Mouse (Mus musculus) limb, embryonic 13.5 days (tissue): Measurements from ENCODE around the gene Ptn. TPM values are rescaled to one million over a fixed set of nuclear protein-coding genes. Genes with fewer than 3 reads are reported as not detected.

Source experiments
- ATAC-seq: fragments of 200-750 bp; cut with Nextera tagmentation; 2 replicates; pipeline ENCODE4 v1.8.0; 2017; ENCODE audit warnings: low read depth, moderate number of reproducible peaks, moderate TSS enrichment; ENCODE audit not compliant: low FRiP score
- H3K27ac ChIP-seq: fragments of 300-500 bp; sonication (generic); 2 replicates; pipeline ENCODE4 v1.5.1; 2015; ENCODE audit warnings: inconsistent platforms, mild to moderate bottlenecking, moderate library complexity
- H3K27me3 ChIP-seq: fragments of 300-500 bp; sonication (generic); 2 replicates; pipeline ENCODE4 v1.6.1; 2015; ENCODE audit warnings: mild to moderate bottlenecking, inconsistent platforms
- H3K36me3 ChIP-seq: fragments of 300-500 bp; sonication (generic); 2 replicates; pipeline ENCODE4 v1.6.1; 2015; ENCODE audit warnings: inconsistent platforms, mild to moderate bottlenecking, moderate library complexity
- H3K4me1 ChIP-seq: fragments of 300-500 bp; sonication (generic); 2 replicates; pipeline ENCODE4 v1.6.1; 2015; ENCODE audit warnings: inconsistent platforms
- H3K4me2 ChIP-seq: fragments of 300-500 bp; sonication (generic); replicated peaks from 2 replicates; pipeline ENCODE4 v1.6.1; 2015; ENCODE audit warnings: inconsistent platforms, mild to moderate bottlenecking, moderate library complexity
- H3K4me3 ChIP-seq: fragments of 300-500 bp; sonication (generic); 2 replicates; pipeline ENCODE4 v1.5.1; 2015; ENCODE audit warnings: moderate library complexity, mild to moderate bottlenecking, inconsistent platforms
- H3K9ac ChIP-seq: fragments of 300-500 bp; sonication (generic); 2 replicates; pipeline ENCODE4 v1.6.1; 2015; ENCODE audit warnings: mild to moderate bottlenecking, inconsistent platforms
- H3K9me3 ChIP-seq: fragments of 300-500 bp; sonication (generic); 2 replicates; pipeline ENCODE4 v1.6.1; 2016; ENCODE audit warnings: inconsistent platforms
- WGBS: fragments of 180-500 bp; shearing (Covaris S2); methylation state at CpG from one replicate; pipeline ENCODE4 v1.1.7; 2015; 5-methylcytosine and 5-hydroxymethylcytosine counted together
- polyA plus RNA-seq: library from polyadenylated mRNA; unstranded; fragments of >200 nt; fragmentation: Nextera tagmentation; extraction: Ambion mirVana; gene quantifications from 2 replicates; pipeline ENCODE4 v1.2.1, GENCODE M21; 2015

Gene Ptn
- polyA plus RNA-seq, 1 experiment from 2014 or later: 603 TPM

DNA sequence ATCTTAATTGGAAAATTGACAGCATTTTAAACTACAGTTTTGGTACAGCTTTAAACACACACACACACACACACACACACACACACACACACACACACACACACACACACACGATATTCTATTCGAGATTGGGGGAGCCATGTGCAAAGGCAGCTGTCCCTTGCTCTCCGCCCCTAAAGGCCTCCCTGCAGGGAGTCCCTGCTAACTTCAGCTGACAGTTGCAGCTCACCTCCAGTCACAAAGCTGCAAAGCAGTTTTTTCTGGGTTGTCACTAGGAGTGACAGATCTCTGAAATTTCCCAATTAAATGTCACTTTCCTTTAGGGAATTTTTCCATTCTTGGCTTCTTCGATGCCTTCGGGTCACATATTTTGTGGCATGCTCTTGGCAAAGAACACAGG lies 428 bp upstream of the Ptn start:
- Histone ChIP-seq H3K9ac (peak overlapping the region; percentile 89), H3K27ac (peak overlapping the region; percentile 95; the same call in 1 of the 2 replicates), H3K4me3 (peak overlapping the region; percentile 70), H3K4me1 (peaks cover 30% of the 10 kb centered on the region), H3K27me3 (no peaks in the 10 kb centered on the region), H3K36me3 (peaks cover 11% of the 10 kb centered on the region), H3K9me3 (no peaks in the 10 kb centered on the region), H3K4me2 (peak overlapping the region; percentile 76)
- ATAC-seq: 0 out of 2 replicates have a peak, but pooled peaks have one; percentile 6
- WGBS: 9% methylated on average over 5 of the region's 5 CpGs

DNA sequence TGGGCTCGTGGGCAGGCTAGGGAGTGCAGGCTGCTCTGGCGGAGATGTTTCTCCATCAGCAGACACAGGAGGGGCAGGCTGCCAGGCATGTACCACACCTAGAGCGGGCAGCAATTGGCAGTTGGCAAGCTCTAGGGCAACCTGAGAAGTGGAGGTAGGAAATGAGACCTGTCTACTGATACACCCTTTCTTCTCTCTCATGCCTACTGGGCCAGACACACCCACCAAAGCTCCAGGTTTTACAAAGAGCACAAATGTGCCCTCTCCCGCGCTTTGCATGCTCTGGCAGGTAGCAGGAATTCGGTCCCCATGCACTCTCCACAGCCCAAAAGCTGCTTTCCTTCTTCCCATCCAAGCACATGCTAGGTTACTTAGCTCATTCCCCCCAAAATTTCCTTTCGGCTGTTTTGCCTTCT lies 701 bp downstream of the Ptn start:
- H3K9me3 ChIP-seq: no peaks in the 10 kb centered on the region
- peak; percentile 28 for ATAC-seq
- 2% methylated on average over 7 of the region's 7 CpGs for WGBS

DNA sequence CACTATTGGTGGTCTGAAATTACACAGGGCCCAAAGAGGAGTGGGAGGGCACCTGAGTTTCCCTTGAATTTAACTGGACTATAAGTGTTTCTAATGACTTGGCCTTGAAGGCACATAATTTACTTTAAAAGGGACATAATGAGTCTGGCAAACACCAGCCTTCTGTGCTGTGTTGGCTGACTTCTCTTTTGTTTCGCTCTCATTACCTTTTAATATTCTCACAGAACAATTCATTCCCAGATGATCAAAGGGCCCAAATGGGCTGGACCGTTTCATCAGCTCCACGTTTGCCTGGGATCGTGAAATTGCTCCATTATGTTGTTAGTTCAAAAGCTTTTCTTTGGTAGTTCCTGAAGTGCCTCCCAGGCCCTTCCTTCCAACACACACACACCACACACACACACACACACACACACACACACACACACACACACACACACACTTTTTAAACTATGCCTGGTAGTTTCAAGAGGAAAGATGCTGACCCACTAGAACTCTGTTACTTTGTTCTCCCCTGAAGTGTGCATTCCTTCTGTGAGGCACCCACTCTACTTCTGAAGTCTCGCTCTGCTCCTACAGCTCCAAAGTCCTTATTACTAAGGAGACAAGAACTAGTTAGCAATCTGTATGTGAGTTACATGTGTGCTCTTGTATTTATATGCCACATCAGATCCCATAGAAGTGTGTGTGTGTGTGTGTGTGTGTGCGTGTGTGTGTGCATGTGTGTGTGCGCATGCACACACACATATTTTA lies 1.5 kb downstream of the Ptn start:
- ATAC-seq: no peak
- H3K9ac ChIP-seq: peak overlapping the region; percentile 89
- no peaks in the 10 kb centered on the region for H3K9me3 ChIP-seq
- H3K36me3 ChIP-seq: peaks cover 18% of the 10 kb centered on the region
- WGBS: 20% methylated on average over 7 of the region's 7 CpGs
- H3K4me2 ChIP-seq: peak overlapping the region; percentile 76
- peak overlapping the region; percentile 70 for H3K4me3 ChIP-seq
- H3K4me1 ChIP-seq: peaks cover 31% of the 10 kb centered on the region
- H3K27me3 ChIP-seq: no peaks in the 10 kb centered on the region
- peak overlapping the region; percentile 95 for H3K27ac ChIP-seq

More for the DNA sequence above, 701 bp downstream of the Ptn start:
- Histone ChIP-seq H3K9ac (peak overlapping the region; percentile 89), H3K27me3 (no peaks in the 10 kb centered on the region), H3K4me3 (peak overlapping the region; percentile 70), H3K27ac (peak overlapping the region; percentile 95), H3K4me1 (peaks cover 31% of the 10 kb centered on the region), H3K36me3 (peaks cover 15% of the 10 kb centered on the region), H3K4me2 (peak overlapping the region; percentile 76)

DNA sequence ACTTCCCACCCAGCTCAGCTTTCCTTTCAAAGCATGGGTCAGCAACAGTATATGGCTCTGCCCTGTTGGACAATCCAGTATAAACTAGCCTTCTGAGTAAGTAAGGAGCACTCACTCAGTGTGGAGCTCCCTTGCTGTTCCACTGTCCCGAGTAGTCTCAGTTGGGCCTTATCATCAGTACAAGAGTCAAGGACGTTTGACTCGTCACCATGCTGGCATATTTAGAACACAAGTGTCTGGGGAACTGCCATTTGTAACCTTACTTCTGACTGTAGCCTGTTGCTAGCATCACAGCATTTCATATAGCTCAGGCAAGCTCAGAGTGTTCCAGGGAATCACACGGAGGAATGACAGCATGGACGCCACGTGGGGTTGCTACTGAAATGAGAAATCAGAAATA lies 3.1 kb downstream of the Ptn start:
- no peak for ATAC-seq
- no peaks in the 10 kb centered on the region for H3K9me3 ChIP-seq
- peak overlapping the region; percentile 45 for H3K4me2 ChIP-seq
- peaks cover 27% of the 10 kb centered on the region for H3K36me3 ChIP-seq
- 81% methylated on average over 6 of the region's 6 CpGs for WGBS
- no peaks in the 10 kb centered on the region for H3K27me3 ChIP-seq
- H3K4me1 ChIP-seq: peaks cover 29% of the 10 kb centered on the region
- no peak overlapping the region for H3K9ac ChIP-seq
- peak overlapping the region; percentile 12 for H3K4me3 ChIP-seq
- no peak overlapping the region for H3K27ac ChIP-seq

DNA sequence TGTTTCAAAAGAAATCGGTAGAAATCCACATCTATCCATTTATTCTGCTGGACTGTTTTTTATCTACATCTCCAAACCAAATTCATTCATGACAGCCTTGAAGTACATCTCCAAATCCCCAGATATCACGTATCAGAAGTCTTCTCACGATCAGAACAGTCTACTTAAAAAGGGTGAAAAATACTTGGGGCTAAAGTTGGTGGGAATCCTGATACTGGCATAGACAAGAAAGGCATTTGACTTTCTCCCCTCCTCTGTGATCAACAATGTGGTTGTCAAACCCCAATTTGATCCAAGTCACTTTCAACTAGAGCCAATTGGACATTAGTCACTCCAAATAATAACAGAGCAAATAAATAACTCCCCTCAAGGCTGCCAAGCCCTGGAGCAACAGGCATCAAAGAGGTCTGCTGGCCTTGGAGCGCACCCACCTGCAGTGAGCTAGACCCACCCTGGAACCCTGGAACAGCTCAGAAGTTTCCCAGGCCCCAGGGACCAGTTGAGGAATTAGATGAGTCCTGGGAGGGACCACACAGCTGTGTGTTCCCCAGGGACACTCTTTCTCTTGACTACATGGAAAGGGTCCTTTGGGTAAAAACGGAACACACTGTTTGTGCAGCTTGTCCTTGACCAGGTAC lies 9.6 kb downstream of the Ptn start:
- peaks cover 37% of the 10 kb centered on the region for H3K36me3 ChIP-seq
- no peaks in the 10 kb centered on the region for H3K27me3 ChIP-seq
- no peaks in the 10 kb centered on the region for H3K9me3 ChIP-seq
- peaks cover 12% of the 10 kb centered on the region for H3K4me1 ChIP-seq
- H3K4me3 ChIP-seq: no peak overlapping the region
- H3K4me2 ChIP-seq: no peak overlapping the region
- H3K9ac ChIP-seq: no peak overlapping the region
- WGBS: 83% methylated on average over 5 of the region's 5 CpGs
- ATAC-seq: no peak
- no peak overlapping the region for H3K27ac ChIP-seq

DNA sequence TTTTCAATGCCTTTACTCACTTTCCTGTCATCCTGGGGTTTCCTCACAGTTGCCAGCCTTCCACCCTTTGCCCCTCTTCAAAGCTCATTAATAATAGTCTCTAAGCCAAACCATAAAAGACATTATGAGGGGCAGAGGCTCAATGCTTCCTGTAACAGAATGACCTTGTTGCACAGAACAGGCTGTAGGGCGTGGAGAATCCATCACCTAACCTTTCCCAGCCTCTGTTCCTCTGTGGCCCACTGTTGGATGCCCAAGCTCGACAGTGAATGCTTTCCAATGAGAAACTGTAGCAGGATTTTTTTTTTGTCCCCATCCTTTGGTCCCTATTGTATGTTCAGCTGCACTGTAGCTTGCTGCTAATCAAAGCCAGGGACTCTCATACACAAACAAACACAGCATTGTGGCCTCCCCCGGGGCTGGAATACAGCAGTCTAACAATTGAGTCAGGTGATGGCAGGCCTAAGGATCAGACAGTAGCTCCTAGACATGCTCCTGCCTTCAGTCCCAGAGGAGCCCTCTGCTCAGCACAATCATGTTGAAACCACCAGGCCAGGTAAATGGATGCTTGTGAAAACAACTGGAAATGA lies 12.9 kb downstream of the Ptn start:
- WGBS: 26% methylated on average over 3 of the region's 3 CpGs
- H3K9ac ChIP-seq: no peak overlapping the region

DNA sequence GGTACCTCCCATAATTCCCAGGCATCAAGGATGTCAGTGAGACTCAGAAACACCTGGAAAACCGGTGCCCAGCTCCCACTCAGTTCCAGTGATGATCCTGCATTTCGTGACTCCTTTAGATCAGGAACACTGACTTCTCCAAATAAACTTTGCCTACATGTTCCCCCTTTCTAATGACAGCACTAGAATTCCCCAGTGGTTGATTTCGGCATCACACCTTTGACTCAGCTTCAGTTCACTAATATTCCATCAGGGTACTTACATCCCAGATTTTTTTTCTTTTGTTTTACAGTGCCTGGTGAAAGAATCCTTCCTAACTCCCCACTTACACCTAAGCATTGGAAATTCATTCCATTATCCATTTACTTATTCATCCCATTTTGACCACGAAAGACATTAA lies 15.5 kb downstream of the Ptn start:
- no peak overlapping the region for H3K4me2 ChIP-seq
- no peak overlapping the region for H3K27ac ChIP-seq
- WGBS: 77% methylated on average over 4 of the region's 4 CpGs
- peaks cover 12% of the 10 kb centered on the region for H3K36me3 ChIP-seq
- peaks cover 11% of the 10 kb centered on the region for H3K4me1 ChIP-seq
- H3K9ac ChIP-seq: no peak overlapping the region
- no peaks in the 10 kb centered on the region for H3K9me3 ChIP-seq
- H3K4me3 ChIP-seq: no peak overlapping the region
- ATAC-seq: no peak
- no peaks in the 10 kb centered on the region for H3K27me3 ChIP-seq

More for the DNA sequence above, 12.9 kb downstream of the Ptn start:
- no peak for ATAC-seq
- no peak overlapping the region for H3K4me2 ChIP-seq
- no peaks in the 10 kb centered on the region for H3K27me3 ChIP-seq
- H3K27ac ChIP-seq: no peak overlapping the region
- H3K36me3 ChIP-seq: peaks cover 22% of the 10 kb centered on the region
- H3K9me3 ChIP-seq: no peaks in the 10 kb centered on the region
- peaks cover 10% of the 10 kb centered on the region for H3K4me1 ChIP-seq
- H3K4me3 ChIP-seq: no peak overlapping the region

DNA sequence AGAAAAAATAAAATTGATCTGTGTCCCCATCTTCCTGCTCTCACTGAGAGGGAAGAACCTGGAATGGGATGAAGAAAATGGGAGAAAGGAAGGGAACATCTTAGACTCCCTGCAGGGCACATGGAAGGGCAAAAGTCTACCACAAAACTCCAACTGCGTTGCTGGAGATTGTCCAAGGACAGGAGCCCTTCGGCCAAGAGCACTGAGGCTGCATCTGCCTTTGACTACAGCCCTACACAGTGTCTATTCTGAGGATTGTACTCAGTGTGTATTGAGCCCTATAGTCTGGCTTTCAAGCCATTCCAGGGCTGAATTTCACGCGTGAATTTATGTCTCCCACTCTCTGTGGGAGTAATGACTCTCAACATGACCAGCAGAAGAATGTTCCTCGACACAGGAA lies 16.2 kb downstream of the Ptn start:
- Histone ChIP-seq H3K27me3 (no peaks in the 10 kb centered on the region), H3K9me3 (no peaks in the 10 kb centered on the region), H3K4me3 (no peak overlapping the region), H3K27ac (no peak overlapping the region), H3K36me3 (peaks cover 10% of the 10 kb centered on the region), H3K4me2 (no peak overlapping the region), H3K4me1 (peaks cover 17% of the 10 kb centered on the region), H3K9ac (no peak overlapping the region)
- 76% methylated on average over 5 of the region's 5 CpGs for WGBS
- ATAC-seq: no peak

DNA sequence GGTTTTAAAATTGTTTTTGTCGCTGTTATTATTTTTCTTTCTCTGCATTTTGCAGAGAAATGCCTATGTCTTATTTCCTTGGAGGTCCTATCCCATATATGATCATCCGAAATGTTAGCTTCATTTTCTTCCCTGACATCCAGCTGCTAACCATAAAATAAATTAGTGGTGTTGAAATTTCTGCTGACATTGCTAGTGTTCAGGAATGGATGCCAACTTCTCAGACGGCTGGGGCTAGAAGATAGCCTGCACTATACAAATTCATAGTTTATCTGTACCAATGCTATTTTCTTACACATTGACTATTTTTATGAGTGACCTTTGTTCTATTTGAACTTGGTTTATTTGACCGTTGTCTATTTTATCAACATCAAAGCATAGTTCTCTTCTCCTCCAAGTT lies 20.8 kb downstream of the Ptn start:
- peaks cover 36% of the 10 kb centered on the region for H3K4me1 ChIP-seq
- ATAC-seq: no peak
- H3K27me3 ChIP-seq: no peaks in the 10 kb centered on the region
- no peak overlapping the region for H3K4me3 ChIP-seq
- no peak overlapping the region for H3K9ac ChIP-seq
- peaks cover 8% of the 10 kb centered on the region for H3K36me3 ChIP-seq
- no peaks in the 10 kb centered on the region for H3K9me3 ChIP-seq
- 65% methylated on average over 4 of the region's 4 CpGs for WGBS
- H3K4me2 ChIP-seq: no peak overlapping the region
- no peak overlapping the region for H3K27ac ChIP-seq

DNA sequence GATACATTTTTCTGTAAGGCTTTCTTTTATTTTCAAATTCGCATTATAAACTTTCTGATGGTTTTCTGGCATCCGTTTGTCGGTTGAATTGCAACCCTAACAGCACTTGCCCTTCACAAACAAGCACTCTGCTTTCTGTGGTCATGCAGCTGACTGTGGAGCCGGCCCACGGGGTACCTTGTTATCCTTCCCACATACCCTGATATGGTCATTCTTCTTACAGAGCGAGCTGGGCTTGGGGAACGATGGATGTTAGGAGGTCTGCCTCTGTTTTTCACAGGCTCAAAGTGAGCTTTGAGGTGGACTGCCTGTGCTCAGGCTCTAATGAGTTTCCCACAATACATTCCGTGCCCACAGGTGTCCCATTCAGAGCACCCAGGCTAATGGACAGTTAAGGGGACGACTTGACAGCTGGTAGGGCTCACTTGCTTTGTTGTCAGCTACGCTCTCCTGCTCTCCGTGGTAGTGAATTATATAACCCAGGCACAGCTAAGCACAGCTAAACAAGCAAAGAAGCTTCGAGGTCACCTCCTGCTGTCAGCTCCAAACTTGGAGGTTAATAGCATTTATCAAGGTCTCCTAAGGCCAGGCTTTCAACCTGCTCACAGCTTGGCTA lies 21.3 kb downstream of the Ptn start:
- no peak overlapping the region for H3K4me3 ChIP-seq
- 48% methylated on average over 12 of the region's 12 CpGs for WGBS
- peaks cover 9% of the 10 kb centered on the region for H3K36me3 ChIP-seq
- no peaks in the 10 kb centered on the region for H3K9me3 ChIP-seq
- H3K27ac ChIP-seq: no peak overlapping the region
- H3K9ac ChIP-seq: no peak overlapping the region
- H3K27me3 ChIP-seq: no peaks in the 10 kb centered on the region
- no peak for ATAC-seq
- H3K4me1 ChIP-seq: peaks cover 41% of the 10 kb centered on the region
- no peak overlapping the region for H3K4me2 ChIP-seq

DNA sequence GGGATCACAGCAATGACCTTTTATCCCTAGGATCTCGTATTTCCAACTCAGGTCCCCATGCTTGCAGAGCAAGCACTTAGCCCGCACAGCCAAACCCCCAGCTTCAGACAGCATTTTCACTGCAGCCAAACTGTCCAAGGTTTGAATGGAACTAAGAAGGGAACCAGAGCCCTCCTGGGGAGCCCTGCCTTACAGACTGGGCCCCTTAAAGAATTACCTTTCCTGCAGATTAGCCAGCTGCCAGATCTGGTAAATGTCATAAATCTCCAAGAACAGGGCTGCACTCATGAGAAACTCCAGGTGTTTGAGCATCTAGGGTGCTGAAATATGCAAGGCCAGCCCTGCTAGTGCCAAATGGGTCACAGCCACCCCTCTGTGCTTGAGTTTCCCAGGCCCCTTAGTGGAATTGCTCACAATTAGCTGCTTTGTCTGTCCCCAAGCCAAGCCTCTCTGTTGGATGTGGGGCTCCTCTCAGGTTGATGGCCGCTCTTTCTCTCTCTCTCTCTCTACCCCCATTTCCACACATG lies 25.3 kb downstream of the Ptn start:
- no peak overlapping the region for H3K4me3 ChIP-seq
- H3K27me3 ChIP-seq: no peaks in the 10 kb centered on the region
- peak overlapping the region; percentile 81 for H3K27ac ChIP-seq
- no peak overlapping the region; the same call in 1 of the 2 replicates for H3K9ac ChIP-seq
- peaks cover 23% of the 10 kb centered on the region for H3K36me3 ChIP-seq
- whole genome bisulfite sequencing: 25% methylated on average over 3 of the region's 3 CpGs
- H3K4me2 ChIP-seq: peak overlapping the region; percentile 26; the same call in 1 of the 2 replicates
- peaks cover 47% of the 10 kb centered on the region for H3K4me1 ChIP-seq
- no peaks in the 10 kb centered on the region for H3K9me3 ChIP-seq
- peak; percentile 81 for ATAC-seq

DNA sequence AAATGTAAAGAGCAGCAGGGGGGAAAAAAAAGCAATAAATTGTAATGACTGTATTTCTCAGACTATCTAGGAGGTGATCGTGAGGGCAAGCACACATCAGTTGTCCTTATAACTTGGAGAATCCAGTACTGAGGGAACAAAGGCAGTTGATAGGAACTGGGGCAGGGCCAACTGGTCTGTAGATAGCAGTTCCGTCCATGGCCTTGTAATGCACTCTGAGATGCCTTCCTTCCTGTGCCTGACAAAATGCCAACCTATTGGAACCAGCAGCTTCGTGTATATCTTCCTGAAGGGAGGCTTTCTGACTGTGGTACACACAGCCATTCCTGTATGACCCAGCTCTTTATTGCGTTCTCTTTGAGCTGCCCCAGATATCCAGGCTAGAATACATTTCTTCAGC lies 27.5 kb downstream of the Ptn start:
- peaks cover 23% of the 10 kb centered on the region for H3K36me3 ChIP-seq
- no peak overlapping the region for H3K4me2 ChIP-seq
- no peaks in the 10 kb centered on the region for H3K27me3 ChIP-seq
- H3K9me3 ChIP-seq: no peaks in the 10 kb centered on the region
- 76% methylated on average over 4 of the region's 4 CpGs for WGBS
- no peak overlapping the region for H3K9ac ChIP-seq
- no peak overlapping the region for H3K4me3 ChIP-seq
- H3K4me1 ChIP-seq: peaks cover 39% of the 10 kb centered on the region
- ATAC-seq: no peak
- no peak overlapping the region for H3K27ac ChIP-seq
